Comparison of ENCODE assay signal across 28 mouse cellular contexts in genomic region chr6:71360751-71361150, GRCm38 (mm10). TPM values are rescaled to one million over a fixed set of nuclear protein-coding genes. Genes with fewer than 3 reads are reported as not detected.
"Had no signal": no experiment of that assay in that cellular context is flagged by ENCODE, and none has a peak within 500 bp of the region (broad histone marks: within the 10 kb centered on the region; RNA-seq: fewer than 3 reads in every experiment).

No protein-coding gene starts in this region.

- H3K36me3 ChIP-seq: limb, embryonic 12.5 days; liver, embryonic 13.5 days; midbrain, embryonic 10.5 days; midbrain, embryonic 13.5 days; neural tube, embryonic 13.5 days had no signal

- DNase-seq: kidney, adult 11 months; kidney, postnatal 36 days; layer of hippocampus, postnatal 36 days; liver, embryonic 13.5 days; lung, embryonic 14.5 days; retina, postnatal 1 day; right cerebral cortex, postnatal 25 days had no signal

- H3K9me3 ChIP-seq: limb, embryonic 12.5 days; liver, embryonic 13.5 days; megakaryocyte, embryonic 14.5 days; midbrain, embryonic 10.5 days; midbrain, embryonic 13.5 days; neural tube, embryonic 13.5 days had no signal

- H3K9ac ChIP-seq: limb, embryonic 12.5 days; liver, embryonic 13.5 days; lung, embryonic 14.5 days; midbrain, embryonic 13.5 days; neural tube, embryonic 13.5 days had no signal

- ATAC-seq: lung, postnatal 0 days; midbrain, embryonic 13.5 days; midbrain, embryonic 16.5 days had no signal

- H3K27me3 ChIP-seq: limb, embryonic 12.5 days; liver, embryonic 13.5 days; midbrain, embryonic 13.5 days; neural tube, embryonic 13.5 days had no signal

- H3K4me1 ChIP-seq: limb, embryonic 12.5 days; liver, embryonic 13.5 days; megakaryocyte, embryonic 14.5 days; midbrain, embryonic 10.5 days; midbrain, embryonic 13.5 days; neural tube, embryonic 13.5 days had no signal

- H3K4me2 ChIP-seq: limb, embryonic 12.5 days; liver, embryonic 13.5 days; lung, embryonic 14.5 days; midbrain, embryonic 13.5 days; neural tube, embryonic 13.5 days had no signal

- H3K4me3 ChIP-seq: left cerebral cortex, adult 2 months; limb, embryonic 12.5 days; liver, embryonic 13.5 days; megakaryocyte, embryonic 14.5 days; midbrain, embryonic 10.5 days; midbrain, embryonic 13.5 days; myocyte; neural tube, embryonic 13.5 days had no signal

- H3K27ac ChIP-seq: kidney, postnatal 0 days; left cerebral cortex, adult 2 months; limb, embryonic 12.5 days; liver, embryonic 13.5 days; macrophage; midbrain, embryonic 10.5 days; midbrain, embryonic 13.5 days; neural tube, embryonic 13.5 days; stomach, postnatal 0 days had no signal

RNA-seq across cellular contexts. Expression of gene Cd8a, which starts 12.5 kb away (rescaled TPM):
- total RNA-seq: layer of hippocampus, adult 8-10 months; layer of hippocampus, postnatal 10 days; layer of hippocampus, postnatal 36 days; left cerebral cortex, adult 2 months; left cerebral cortex, postnatal 36 days had no signal
- polyA plus RNA-seq: intestine, embryonic 14.5 days; kidney, embryonic 14.5 days; liver, embryonic 13.5 days; liver, embryonic 16.5 days; lung, embryonic 14.5 days; midbrain, embryonic 10.5 days; midbrain, embryonic 13.5 days; midbrain, embryonic 16.5 days; myocyte; neural tube, embryonic 13.5 days; stomach, postnatal 0 days had no signal

RNA-seq across cellular contexts. Expression of gene Cd8b1, which starts 38.2 kb away (rescaled TPM):
- total RNA-seq: layer of hippocampus, adult 8-10 months; layer of hippocampus, postnatal 10 days; layer of hippocampus, postnatal 36 days; left cerebral cortex, adult 2 months; left cerebral cortex, postnatal 10 days; left cerebral cortex, postnatal 36 days had no signal
- polyA plus RNA-seq: intestine, embryonic 14.5 days; kidney, embryonic 14.5 days; limb, embryonic 12.5 days; liver, embryonic 13.5 days; lung, embryonic 14.5 days; midbrain, embryonic 13.5 days; midbrain, embryonic 16.5 days; myocyte; neural tube, embryonic 13.5 days; stomach, postnatal 0 days had no signal

RNA-seq across cellular contexts. Expression of gene Smyd1, which starts 38.7 kb away (rescaled TPM):
- total RNA-seq: monocyte, adult 5-6 weeks; neutrophil, adult 5-6 weeks had no signal
- polyA plus RNA-seq: macrophage; midbrain, embryonic 13.5 days had no signal
